Mouse (Mus musculus) hindbrain, embryonic 11.5 days (tissue): ENCODE data around the gene Kctd2. TPM values are rescaled to one million over a fixed set of nuclear protein-coding genes. Genes with fewer than 3 reads are reported as not detected.
"Not testable (repeated sequence)": the region's sequence is repeated elsewhere in the genome, so short reads cannot be mapped to it uniquely, and the experiment has no call there.

Experiments used
- ATAC-seq: fragments of 200-750 bp; cut with Nextera tagmentation; 2 replicates; pipeline ENCODE4 v1.8.0; 2017; ENCODE audit warnings: mild to moderate bottlenecking, moderate TSS enrichment, moderate library complexity; ENCODE audit not compliant: low FRiP score
- DNase-seq: peaks from one replicate; pipeline ENCODE4 v3.0.0-alpha.2; 2015; ENCODE audit warnings: low spot score
- H3K27ac ChIP-seq: fragments of 300-500 bp; sonication (generic); 2 replicates; pipeline ENCODE4 v1.5.1; 2014; ENCODE audit warnings: mild to moderate bottlenecking, low read depth, low read length
- H3K27me3 ChIP-seq: fragments of 300-500 bp; sonication (generic); 2 replicates; pipeline ENCODE4 v1.6.1; 2014; ENCODE audit warnings: mild to moderate bottlenecking, low read length, moderate library complexity, mixed read lengths; ENCODE audit not compliant: control insufficient read depth, insufficient read depth
- H3K36me3 ChIP-seq: fragments of 300-500 bp; sonication (generic); 2 replicates; pipeline ENCODE4 v1.6.1; 2014; ENCODE audit warnings: mild to moderate bottlenecking, low read length, moderate library complexity, mixed read lengths; ENCODE audit not compliant: control insufficient read depth, insufficient read depth
- H3K4me1 ChIP-seq: fragments of 300-500 bp; sonication (generic); replicated peaks from 2 replicates; pipeline ENCODE4 v1.6.1; 2014; ENCODE audit warnings: low read length, mixed read lengths; ENCODE audit not compliant: control insufficient read depth, insufficient read depth
- H3K4me2 ChIP-seq: fragments of 300-500 bp; sonication (generic); replicated peaks from 2 replicates; pipeline ENCODE4 v1.6.1; 2014; ENCODE audit warnings: mild to moderate bottlenecking, low read depth, low read length
- H3K4me3 ChIP-seq: fragments of 300-500 bp; sonication (generic); 2 replicates; pipeline ENCODE4 v1.5.1; 2014; ENCODE audit warnings: low read depth, low read length
- H3K9ac ChIP-seq: fragments of 300-500 bp; sonication (generic); 2 replicates; pipeline ENCODE4 v1.6.1; 2014; ENCODE audit warnings: low read depth, low read length
- H3K9me3 ChIP-seq: fragments of 300-500 bp; sonication (generic); 2 replicates; pipeline ENCODE4 v1.6.1; 2016; ENCODE audit warnings: low read length; ENCODE audit not compliant: control insufficient read depth
- WGBS: fragments of 180-500 bp; shearing (Covaris S2); extraction: QIAGEN DNeasy Blood & Tissue Kit; methylation state at CpG from one replicate; pipeline ENCODE4 v1.1.7; 2014; 5-methylcytosine and 5-hydroxymethylcytosine counted together
- polyA plus RNA-seq: library from polyadenylated mRNA; unstranded; fragments of >200 nt; fragmentation: Nextera tagmentation; extraction: Ambion mirVana; gene quantifications from 2 replicates; pipeline ENCODE4 v1.2.1, GENCODE M21; 2014

The Kctd2 gene
- polyA plus RNA-seq, 1 experiment from 2014 or later, result 21.0 TPM

DNA sequence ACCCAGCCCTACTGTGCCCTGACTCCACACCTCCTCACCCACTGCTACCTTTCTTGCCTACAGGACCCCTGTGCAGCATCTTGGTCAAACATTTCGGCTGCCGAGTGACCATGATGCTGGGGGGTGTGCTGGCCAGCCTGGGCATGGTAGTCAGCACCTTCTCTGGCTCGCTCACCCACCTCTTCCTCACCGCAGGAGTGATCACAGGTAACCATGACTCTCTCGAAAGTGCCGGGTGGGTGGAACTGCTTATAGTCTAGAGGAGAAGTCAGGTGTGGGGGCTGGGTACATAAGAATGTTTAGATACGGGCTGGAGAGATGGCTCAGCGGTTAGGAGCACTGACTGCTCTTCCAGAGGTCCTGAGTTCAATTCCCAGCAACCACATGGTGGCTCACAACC lies 44.9 kb downstream of the Kctd2 start:
- H3K27ac ChIP-seq, result no peak overlapping the region
- no peak for DNase-seq
- no peak overlapping the region for H3K9ac ChIP-seq
- no peaks in the 10 kb centered on the region for H3K36me3 ChIP-seq
- ATAC-seq, result no peak
- WGBS, result 91% methylated on average over 8 of the region's 8 CpGs
- H3K4me1 ChIP-seq, result no peaks in the 10 kb centered on the region
- H3K27me3 ChIP-seq, result no peaks in the 10 kb centered on the region
- H3K9me3 ChIP-seq, result no peaks in the 10 kb centered on the region
- H3K4me3 ChIP-seq, result no peak overlapping the region
- H3K4me2 ChIP-seq, result no peak overlapping the region

DNA sequence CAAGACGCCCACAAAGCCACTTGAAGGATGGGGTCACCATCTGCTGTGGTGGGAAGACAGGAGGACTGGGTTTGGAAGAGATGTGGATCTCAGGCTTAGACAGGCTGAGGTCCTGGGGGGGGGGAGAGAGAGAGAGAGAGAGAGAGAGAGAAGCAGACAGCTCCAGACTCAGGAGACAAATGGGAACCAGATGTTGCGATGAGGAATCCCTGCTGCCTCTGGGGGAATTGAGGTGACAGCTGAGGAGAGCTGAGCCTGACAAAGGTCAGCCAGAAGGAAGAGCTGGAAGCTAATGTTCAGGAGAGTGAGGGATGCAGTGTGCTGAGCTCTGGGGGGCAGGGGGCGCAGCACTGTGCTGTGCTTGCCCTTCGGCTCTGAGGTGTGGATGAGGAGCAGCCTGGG lies 47.3 kb downstream of the Kctd2 start:
- DNase-seq (peak; percentile 42), ATAC-seq (no peak)
- Histone ChIP-seq H3K4me2 (no peak overlapping the region), H3K4me1 (no peaks in the 10 kb centered on the region), H3K9me3 (no peaks in the 10 kb centered on the region), H3K4me3 (no peak overlapping the region), H3K36me3 (no peaks in the 10 kb centered on the region), H3K27ac (no peak overlapping the region), H3K9ac (no peak overlapping the region), H3K27me3 (no peaks in the 10 kb centered on the region)
- WGBS, result 33% methylated on average over 4 of the region's 4 CpGs

DNA sequence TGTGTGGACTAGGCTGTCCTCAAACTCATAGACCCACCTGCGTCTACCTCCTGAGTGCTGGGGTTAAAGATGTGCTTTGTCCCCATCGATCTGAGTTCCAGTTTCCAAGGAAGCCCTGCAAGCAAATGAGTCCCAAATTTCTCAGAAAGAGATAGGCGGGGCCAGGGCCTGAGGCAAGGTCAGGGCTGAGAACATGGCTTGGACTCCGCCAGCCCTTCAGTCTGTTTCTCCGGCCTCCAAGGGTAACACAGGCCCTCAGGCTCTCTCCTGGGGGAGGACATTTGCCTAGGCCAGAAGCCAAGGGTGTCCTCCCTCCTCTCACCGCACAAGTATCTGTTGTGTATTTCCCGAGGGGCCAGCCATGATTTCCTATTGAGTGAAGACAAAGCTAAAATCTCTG lies 52.3 kb downstream of the Kctd2 start:
- Histone ChIP-seq H3K9me3 (no peaks in the 10 kb centered on the region), H3K4me1 (peaks cover 2% of the 10 kb centered on the region; the same call in 1 of the 2 replicates), H3K4me2 (no peak overlapping the region), H3K27me3 (no peaks in the 10 kb centered on the region), H3K36me3 (no peaks in the 10 kb centered on the region), H3K9ac (no peak overlapping the region), H3K27ac (no peak overlapping the region), H3K4me3 (no peak overlapping the region)
- no peak for DNase-seq
- ATAC-seq, result no peak
- WGBS, result 89% methylated on average over 7 of the region's 7 CpGs

DNA sequence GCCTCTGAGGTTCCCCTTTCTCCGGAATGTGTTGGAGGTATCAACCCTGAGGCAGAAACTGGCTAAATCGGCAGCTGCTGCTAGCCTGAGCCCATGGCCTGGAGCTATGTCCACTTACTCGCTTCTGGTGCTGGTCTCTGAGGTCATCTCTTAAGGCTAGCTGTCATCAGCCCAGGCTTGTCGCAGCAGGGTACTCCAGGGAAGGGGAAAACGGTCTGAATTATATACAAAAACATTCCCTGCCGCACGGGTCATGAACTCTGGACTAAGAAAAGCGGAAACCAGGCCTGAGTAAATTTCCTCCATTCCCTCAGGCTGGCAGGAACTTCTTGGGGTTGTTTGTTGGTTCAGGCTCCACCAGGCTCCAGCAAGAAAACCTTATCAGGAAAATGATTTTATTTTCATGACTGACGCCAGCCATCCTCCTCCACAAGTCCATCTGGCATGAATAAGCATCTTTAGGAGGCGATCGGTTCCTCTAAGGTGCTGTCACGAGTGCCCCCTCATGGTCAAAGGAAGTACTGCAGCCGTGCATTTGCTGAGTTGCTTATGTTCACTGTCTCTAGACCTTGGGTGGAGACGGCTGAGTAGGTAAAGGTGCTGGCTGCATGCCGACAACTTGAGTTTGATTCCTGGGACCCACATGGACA lies 53.8 kb downstream of the Kctd2 start:
- ATAC-seq, result peak; percentile 36; the same call in 1 of the 2 replicates
- no peaks in the 10 kb centered on the region for H3K36me3 ChIP-seq
- H3K9ac ChIP-seq, result no peak overlapping the region
- peak; percentile 99 for DNase-seq
- WGBS, result 22% methylated on average over 15 of the region's 15 CpGs
- H3K4me2 ChIP-seq, result peak overlapping the region; percentile 19
- H3K27ac ChIP-seq, result no peak overlapping the region
- H3K27me3 ChIP-seq, result no peaks in the 10 kb centered on the region
- peaks cover 2% of the 10 kb centered on the region; the same call in 1 of the 2 replicates for H3K4me1 ChIP-seq
- H3K9me3 ChIP-seq, result no peaks in the 10 kb centered on the region
- H3K4me3 ChIP-seq, result no peak overlapping the region

DNA sequence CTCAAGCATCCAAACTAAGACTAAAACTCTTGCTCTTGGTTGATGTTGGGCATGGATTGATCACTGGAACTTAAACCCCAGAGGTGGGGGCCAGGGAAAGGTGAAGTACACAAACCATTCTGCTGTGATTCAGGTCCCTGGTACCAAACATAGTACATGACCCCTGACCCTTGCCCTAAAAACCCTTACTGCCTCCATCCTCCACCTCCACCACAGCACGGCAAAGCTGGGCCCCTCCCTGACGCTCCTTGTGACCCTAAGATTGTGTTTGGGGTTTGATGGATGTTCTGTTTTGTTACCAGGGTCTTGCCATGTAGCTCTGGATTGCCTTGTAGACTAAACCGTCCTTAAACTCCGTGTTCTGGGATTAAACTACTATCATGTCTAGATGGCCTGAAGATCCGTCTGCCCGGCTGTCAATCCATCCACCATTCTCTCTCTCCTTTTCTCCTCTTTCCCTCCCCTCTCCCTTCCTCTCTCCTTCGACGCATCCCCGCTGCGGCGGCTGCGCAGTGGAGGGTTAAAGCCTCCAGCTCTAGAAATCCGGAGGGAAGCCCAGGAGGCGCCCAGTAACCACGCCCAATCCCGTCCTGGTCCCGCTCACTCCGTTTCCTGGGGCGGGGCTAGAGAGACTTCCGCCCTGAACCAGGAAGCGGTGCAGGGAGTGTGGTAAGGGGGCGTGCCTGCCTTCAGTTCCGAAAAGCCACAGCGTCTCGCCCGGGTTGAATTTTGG lies 55.3 kb downstream of the Kctd2 start, which contains the start of gene Armc7:
Gene Armc7 (plus strand): TSS at position 643 of the 733 bp plus-strand sequence.
- H3K27me3 ChIP-seq, result no peaks in the 10 kb centered on the region
- H3K4me1 ChIP-seq, result peaks cover 2% of the 10 kb centered on the region; the same call in 1 of the 2 replicates
- peak within 1 kb of the TSS; percentile 95 for H3K4me2 ChIP-seq
- H3K9ac ChIP-seq, result peak within 1 kb of the TSS; percentile 66
- peak within 1 kb of the TSS; percentile 87 for H3K4me3 ChIP-seq
- WGBS, result 1% methylated on average over 26 of the region's 26 CpGs
- DNase-seq (peak; percentile 97), ATAC-seq (peak; percentile 94)
- no peaks in the 10 kb centered on the region for H3K9me3 ChIP-seq
- H3K27ac ChIP-seq, result peak within 1 kb of the TSS; percentile 61; the same call in 1 of the 2 replicates
- no peaks in the 10 kb centered on the region for H3K36me3 ChIP-seq

DNA sequence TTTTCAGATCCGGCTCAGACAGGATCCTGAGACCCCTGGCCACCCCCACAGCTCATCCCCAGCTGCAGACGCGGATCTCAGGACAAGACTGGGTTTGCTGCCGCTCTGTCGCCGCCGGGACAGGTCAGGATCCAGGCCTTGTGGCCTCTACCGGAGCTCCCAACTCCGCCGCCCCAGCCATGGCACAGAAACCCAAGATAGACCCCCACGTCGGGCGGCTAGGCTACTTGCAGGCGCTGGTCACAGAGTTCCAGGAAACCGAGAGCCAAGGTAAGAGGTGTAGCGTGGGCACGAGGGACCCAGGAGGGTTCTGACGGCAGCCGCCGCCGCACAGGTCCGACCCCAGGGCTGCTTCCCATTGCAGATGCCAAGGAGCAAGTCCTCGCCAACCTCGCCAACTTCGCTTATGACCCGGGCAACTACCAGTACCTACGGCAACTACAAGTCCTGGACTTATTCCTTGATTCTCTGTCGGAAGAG lies 55.9 kb downstream of the Kctd2 start:
- peaks cover 2% of the 10 kb centered on the region; the same call in 1 of the 2 replicates for H3K4me1 ChIP-seq
- DNase-seq, result no peak

DNA sequence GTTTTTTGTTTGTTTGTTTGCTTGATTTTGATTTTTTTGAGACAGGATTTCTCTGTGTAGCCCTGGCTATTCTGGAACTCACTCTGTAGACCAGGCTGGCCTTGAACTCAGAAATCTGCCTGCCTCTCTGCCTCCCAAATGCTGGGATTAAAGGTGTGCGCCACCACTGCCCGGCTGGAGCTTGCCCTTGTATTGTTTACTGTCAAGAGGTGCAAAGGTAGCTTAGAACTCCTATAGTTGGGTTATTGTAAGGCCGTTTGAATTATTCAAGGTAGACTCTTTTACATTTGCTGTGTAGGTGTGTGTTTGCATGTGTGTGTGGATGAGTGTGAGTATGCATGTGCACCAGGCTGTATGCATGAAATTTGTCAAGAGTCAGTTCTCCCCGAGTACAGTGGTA lies 56.7 kb downstream of the Kctd2 start:
- not testable (repeated sequence) for H3K27ac ChIP-seq, H3K9me3 ChIP-seq, DNase-seq, H3K27me3 ChIP-seq, H3K4me3 ChIP-seq, ATAC-seq, H3K4me1 ChIP-seq, H3K9ac ChIP-seq, H3K36me3 ChIP-seq
- H3K4me2 ChIP-seq, result peak overlapping the region; percentile 95; the same call in 1 of the 2 replicates
- 85% methylated on average over 4 of the region's 4 CpGs for WGBS

More for the DNA sequence above, 55.9 kb downstream of the Kctd2 start:
- no peak overlapping the region for H3K27ac ChIP-seq
- H3K9me3 ChIP-seq, result no peaks in the 10 kb centered on the region
- peak overlapping the region; percentile 87 for H3K4me3 ChIP-seq
- peak overlapping the region; percentile 66 for H3K9ac ChIP-seq
- 4% methylated on average over 28 of the region's 28 CpGs for WGBS
- no peaks in the 10 kb centered on the region for H3K27me3 ChIP-seq
- ATAC-seq, result no peak
- no peaks in the 10 kb centered on the region for H3K36me3 ChIP-seq
- peak overlapping the region; percentile 95 for H3K4me2 ChIP-seq

DNA sequence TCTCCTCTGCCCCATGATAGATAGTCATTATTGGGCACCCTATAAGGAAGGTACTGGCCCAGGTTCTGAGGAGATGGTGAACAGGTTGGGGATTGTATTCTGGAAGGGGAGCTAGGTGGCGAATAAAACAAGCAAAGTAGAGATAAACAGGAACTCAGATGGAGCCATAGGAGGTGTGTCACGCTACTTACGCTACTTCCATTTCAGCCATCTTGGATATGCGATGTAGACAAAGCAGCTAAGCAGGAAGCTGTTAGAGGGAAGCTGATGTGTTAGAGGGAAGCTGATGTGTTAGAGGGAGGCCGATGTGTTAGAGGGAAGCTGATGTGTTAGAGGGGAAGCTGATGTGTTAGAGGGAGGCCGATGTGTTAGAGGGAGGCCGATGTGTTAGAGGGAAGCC lies 57.5 kb downstream of the Kctd2 start:
- not testable (repeated sequence) for H3K4me3 ChIP-seq, H3K4me2 ChIP-seq, ATAC-seq, H3K27ac ChIP-seq, H3K27me3 ChIP-seq, H3K9me3 ChIP-seq, DNase-seq, H3K36me3 ChIP-seq, H3K4me1 ChIP-seq, H3K9ac ChIP-seq
- WGBS, result 90% methylated on average over 7 of the region's 7 CpGs
